Mouse (Mus musculus) left cerebral cortex, adult 9 months (tissue): Measurements from ENCODE around the gene BC107364.
"Not testable (repeated sequence)": the region's sequence is repeated elsewhere in the genome, so short reads cannot be mapped to it uniquely, and the experiment has no call there.

Experiments used
- DNase-seq, 2 experiments: peaks; one replicate each; pipeline ENCODE4 v3.0.0; 2022; ENCODE audit warnings: low spot score in 2 of 2

Gene BC107364

GRCm38 (mm10) chr3:96486064-96486827 lies 34.1 kb upstream of the BC107364 start:
- not testable (repeated sequence) for DNase-seq

DNA sequence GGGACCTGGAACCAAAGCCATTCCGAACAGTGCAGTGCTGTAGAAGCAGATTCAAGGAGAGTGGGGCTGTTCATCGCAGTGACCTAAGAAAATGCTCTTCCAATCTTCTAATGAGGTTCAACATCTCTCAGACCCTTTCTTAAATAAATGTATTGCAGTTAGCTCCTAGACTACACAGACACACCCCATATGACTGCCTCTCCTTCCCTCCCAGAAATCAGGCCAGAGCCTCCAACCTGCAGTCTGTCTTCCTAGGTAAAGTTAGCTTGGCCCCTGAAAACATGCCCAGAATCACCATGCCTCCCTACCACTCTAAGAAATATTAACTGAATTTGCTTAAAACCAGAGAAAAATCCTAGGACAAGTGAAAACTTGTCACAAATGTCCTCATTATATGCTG lies 33.3 kb upstream of the BC107364 start:
- DNase-seq, result no peak

- no peak for DNase-seq
Measured at GRCm38 (mm10) chr3:96484921-96485320, 32.8 kb upstream of the BC107364 start.

GRCm38 (mm10) chr3:96483946-96484345 lies 31.8 kb upstream of the BC107364 start:
- no peak for DNase-seq

GRCm38 (mm10) chr3:96483044-96483443 lies 30.9 kb upstream of the BC107364 start:
- not testable (repeated sequence) for DNase-seq

- DNase-seq, result no peak
Measured at GRCm38 (mm10) chr3:96482451-96482850, 30.3 kb upstream of the BC107364 start.

- DNase-seq, result no peak
Measured at GRCm38 (mm10) chr3:96481856-96482255, 29.8 kb upstream of the BC107364 start.

GRCm38 (mm10) chr3:96480684-96481270 lies 28.7 kb upstream of the BC107364 start:
- DNase-seq, result no peak

DNA sequence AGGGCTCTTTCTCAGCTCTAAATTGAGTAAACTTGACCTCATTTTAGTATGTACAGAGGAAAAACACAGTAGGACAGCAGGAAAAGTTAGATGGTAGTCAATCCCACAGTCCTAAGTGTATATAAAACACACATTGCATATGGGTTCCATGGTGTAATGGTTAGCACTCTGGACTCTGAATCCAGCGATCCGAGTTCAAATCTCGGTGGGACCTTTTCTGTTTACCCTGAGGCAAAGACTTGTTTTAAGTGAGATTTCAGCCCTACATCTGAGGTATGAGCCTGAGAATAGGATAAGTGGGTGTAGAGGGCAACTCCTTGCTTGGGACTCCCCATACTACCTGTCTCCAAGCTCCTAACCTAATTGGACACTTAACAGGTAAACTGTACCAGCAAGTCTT lies 27.1 kb upstream of the BC107364 start:
- no peak for DNase-seq

DNA sequence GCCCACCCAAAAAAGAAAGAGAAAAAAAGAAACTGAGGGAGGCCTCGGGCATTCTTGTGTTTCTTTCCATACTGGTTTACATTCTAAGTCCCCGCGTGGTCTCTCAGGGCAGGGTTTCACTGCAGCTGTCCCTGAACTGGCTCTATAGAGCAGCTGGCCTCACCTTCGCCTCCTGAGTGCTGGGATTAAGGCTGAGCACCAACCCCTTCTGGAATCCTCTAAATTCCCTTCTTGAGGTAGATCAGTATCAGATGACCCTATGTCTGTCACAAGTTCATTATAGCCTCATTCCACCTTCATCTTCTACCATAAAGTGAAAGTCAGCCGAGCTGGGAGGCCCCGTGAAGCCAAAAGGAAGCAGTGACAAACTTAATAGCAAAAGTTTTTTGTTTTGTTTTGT lies 25.5 kb upstream of the BC107364 start:
- DNase-seq, result no peak

DNA sequence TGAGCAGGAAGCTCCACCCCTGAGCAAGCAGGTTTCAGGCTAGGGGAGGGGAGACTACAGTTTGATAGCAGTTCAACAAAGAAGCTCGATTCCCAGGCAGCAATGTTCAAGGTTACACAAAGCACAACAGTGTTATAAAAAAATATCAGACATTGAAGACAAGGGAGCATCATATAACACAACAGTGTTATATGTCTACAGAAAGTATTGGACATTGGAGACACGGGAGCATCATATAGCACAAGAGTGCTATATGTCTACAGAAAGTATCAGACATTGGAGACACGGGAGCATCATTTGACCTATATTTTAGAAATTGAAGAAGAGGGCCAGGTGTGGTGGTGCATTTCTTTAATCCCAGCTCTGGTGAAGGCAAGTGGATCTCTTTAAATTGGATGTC lies 25.0 kb upstream of the BC107364 start:
- DNase-seq, result no peak

DNA sequence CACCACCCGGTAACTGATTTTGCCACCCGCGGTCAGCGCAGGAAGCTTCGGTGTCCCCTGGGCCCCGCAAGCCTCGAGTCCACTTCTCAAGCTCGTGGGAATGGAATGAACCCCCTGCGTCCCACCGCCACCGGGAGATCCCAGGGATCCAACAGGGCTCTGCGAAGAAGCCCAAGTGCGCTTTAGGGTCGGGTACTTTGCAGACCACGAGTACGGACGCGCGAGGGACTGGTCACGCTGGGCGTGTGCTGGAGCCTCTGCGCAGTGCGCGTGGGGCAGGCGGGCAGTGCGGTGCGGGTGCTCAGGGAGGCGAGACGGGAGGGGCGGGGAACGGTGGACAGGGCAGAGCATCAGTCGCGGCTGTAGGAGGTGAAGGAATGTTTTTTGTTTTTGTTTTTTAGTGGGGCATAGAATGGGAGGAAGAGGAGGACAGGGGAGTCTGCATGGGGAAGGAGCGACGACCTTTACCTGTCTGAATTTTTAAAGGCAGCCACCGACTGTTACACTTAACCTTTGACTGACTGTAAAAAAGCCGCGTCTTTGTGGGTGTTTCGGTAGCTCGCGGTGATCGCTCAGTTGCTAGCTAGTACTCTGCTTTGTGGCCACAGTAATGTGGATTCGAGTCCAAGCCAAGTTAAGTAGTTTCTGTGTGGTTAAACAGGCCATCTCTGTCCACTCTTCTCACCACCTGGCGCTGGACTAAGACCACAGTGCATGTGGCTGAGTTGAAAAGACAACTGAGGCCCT lies 23.0 kb upstream of the BC107364 start:
- no peak for DNase-seq

- DNase-seq, result not testable (repeated sequence)
Measured at GRCm38 (mm10) chr3:96473556-96473955, 21.4 kb upstream of the BC107364 start.

GRCm38 (mm10) chr3:96472066-96472465 lies 20.0 kb upstream of the BC107364 start:
- no peak for DNase-seq

- DNase-seq, result no peak
Measured at GRCm38 (mm10) chr3:96469626-96470025, 17.5 kb upstream of the BC107364 start.

DNA sequence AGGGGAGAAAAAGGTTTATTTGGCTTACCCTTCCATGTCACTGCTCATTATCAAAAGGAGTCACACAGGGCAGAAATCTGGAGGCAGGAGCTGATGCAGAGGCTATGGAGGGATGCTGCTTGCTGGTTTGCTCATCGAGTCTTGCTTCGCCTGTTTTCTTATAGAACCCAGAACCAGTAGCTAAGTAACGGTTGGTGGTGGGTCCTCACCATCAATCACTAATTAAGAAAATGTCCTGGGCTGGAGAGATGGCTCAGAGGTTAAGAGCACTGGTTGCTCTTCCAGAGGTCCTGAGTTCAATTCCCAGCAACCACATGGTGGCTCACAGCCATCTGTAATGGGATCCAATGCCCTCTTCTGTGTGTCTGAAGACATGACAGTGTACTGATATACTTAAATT lies 16.2 kb upstream of the BC107364 start:
- DNase-seq, result not testable (repeated sequence)

GRCm38 (mm10) chr3:96467641-96468040 lies 15.5 kb upstream of the BC107364 start:
- DNase-seq, result no peak

DNA sequence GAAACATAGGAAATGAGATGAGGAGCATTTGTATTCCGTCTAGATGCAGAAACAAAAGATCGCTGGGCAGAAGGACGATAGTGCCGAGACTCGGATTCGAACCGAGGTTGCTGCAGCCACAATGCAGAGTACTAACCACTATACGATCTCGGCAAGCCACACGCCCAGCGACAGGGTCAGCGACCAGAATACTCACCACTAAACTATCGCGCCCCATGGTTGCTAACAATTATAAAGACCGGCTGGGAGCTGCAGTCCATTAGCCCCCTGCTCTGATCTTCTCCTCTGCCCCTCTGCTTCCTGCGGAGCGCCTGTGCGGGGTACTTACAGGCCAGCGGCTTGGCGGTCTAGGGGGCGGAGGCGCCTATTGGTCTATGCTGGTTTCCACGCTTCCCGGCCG lies 11.8 kb upstream of the BC107364 start:
- no peak for DNase-seq

DNA sequence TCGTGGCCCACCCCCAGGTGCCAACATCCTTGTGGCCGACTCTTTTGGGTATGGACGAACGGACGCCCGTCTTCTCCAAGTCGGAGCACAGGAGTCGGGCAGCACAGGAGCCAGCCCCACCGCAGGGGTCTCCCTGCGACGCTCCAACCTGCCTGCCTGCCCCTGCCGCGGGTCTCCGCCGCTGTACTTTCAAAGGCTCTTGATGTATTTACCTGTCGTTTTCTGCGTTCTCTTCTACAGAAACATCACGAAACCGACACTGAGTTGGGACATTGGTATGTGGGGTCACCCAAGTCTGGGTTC lies 8.4 kb upstream of the BC107364 start:
- DNase-seq, result not testable (repeated sequence)

DNA sequence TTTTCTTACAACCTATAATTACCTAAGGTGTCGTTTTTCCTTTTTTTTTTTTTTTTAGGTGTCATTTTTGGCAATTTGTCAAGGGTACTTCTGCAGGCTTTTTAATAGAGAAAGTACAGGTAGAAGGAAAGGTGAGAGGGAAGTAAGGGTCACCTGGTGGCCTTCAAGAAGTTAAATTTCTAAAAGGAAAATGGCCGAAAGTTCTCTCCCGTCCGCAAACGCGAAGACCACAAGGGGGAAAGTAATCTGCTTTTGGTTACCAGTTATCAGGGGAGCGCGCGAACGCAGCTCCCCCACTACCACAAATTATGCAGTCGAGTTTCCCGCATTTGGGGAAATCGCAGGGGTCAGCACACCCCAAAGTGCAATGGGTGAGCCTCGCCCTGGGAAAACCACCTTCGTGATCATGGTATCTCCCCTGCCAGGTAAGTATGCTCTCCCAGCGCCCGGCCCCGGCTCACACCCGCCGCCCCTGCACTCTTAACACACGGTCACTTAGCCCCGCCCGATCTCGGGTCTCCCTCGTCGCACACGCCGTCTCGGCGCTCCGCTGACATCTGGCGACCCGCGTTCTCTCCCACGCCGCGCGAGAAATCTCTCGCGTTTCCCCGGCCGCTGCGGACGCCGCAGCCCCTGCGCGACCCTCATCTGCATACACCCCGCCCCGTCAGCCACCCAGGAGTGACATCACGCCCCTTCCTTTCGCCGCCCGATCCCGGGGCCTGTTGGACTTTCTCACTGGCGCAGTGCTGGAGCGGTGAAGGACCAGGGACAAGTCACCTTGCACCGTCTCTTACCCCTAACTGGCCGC lies 7.9 kb upstream of the BC107364 start:
- DNase-seq, result not testable (repeated sequence)

DNA sequence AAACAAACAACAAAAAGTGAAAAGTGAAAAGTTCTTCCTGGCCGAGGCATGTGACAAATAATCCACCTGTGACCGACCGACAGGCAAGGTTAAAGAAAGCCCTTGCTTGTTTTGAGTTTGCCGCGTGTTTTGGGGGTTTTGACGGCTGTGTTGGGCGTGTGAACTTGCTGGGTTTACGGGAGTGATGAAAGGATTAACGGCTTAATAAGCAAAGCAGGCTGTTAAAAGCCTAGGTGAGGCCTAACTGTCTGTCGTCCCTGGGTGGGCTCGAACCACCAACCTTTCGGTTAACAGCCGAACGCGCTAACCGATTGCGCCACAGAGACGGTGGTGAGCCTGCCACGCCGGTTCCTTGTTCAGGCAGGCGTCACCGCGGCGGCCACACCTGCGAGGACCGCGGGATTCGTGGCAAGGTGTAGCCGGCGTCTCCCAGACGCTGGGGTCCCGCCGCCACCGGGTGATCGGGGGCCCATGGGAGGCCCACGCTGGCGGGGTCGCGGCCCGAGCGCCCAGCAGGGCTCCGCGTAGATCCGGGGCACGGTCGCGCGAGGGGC lies 6.9 kb upstream of the BC107364 start:
- not testable (repeated sequence) for DNase-seq

- not testable (repeated sequence) for DNase-seq
Measured at GRCm38 (mm10) chr3:96458008-96458407, 5.9 kb upstream of the BC107364 start.
